Mouse (Mus musculus) liver, postnatal 0 days (tissue): ENCODE data around the gene Cnnm3.

ENCODE experiments used
- CTCF ChIP-seq: sonication (generic); IDR thresholded peaks from 2 replicates; pipeline ENCODE4 v1.5.1; 2016; ENCODE audit warnings: antibody characterized with exemption, low read depth
- EP300 ChIP-seq: IDR thresholded peaks from 2 replicates; pipeline ENCODE4 v1.6.1; 2016; ENCODE audit warnings: antibody characterized with exemption, low read depth, mild to moderate bottlenecking

DNA sequence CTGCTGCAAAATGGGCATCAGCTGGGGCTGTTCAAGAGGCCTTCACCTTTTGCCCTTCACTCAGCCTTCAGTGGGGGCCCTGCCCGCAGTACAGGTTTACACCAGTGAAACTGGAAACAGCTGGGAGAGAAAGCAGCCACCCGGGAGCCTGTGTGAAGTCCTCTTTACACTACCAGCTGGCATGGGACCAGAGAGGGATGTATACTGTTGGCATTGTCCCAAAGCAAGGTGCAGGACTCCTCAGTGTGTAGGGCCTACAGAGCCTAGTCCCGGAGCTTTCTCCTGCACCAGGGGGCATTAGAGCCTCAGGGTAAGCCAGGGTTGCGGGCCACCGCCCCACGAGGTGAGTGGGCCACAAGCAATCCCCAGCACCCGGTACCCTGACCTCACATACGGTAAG is 18.8 kb downstream of the Cnnm3 start:
- no peak for TF ChIP-seq CTCF
- no peak for TF ChIP-seq EP300
